Mouse (Mus musculus) C2C12 (cell line): ENCODE results near the gene Nalcn.

Experiments used
- CTCF ChIP-seq: IDR thresholded peaks from one replicate; pipeline ENCODE4 v1.5.1; 2011; ENCODE audit not compliant: control insufficient read depth, insufficient read depth, insufficient read length
- MAX ChIP-seq: IDR thresholded peaks from one replicate; pipeline ENCODE4 v1.6.1; 2011; ENCODE audit warnings: mild to moderate bottlenecking, control low read depth

DNA sequence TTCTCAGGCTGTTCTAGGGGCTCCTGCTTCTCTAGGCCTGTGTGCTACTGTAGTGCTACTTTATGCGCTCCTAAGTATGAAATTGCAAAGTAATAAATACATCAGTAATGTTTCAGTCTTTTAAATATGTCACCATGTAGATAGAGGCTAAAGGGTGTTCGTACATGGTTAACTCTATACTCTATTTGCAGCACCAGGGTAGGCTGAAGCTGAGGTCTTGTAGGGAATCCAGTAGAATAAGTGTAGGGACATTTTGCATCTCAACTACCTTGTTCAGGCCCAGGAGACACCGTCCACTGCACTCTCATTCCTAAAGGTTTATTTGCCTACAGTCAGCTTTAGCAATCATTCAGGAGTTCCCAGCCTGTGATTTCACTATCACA, 227 bp upstream of the Nalcn start:
- TF ChIP-seq CTCF = no peak
- no peak for TF ChIP-seq MAX
